Mouse (Mus musculus) cerebellum, postnatal 4 days (tissue): ENCODE measurements around the gene Fam234a.
"Not testable (repeated sequence)": the region's sequence is repeated elsewhere in the genome, so short reads cannot be mapped to it uniquely, and the experiment has no call there.

Source experiments
- DNase-seq, 2 experiments: peaks; one replicate each; pipeline ENCODE4 v3.0.0; 2022; ENCODE audit warnings: low spot score in 2 of 2, mixed read lengths in 1 of 2

Gene Fam234a

DNA sequence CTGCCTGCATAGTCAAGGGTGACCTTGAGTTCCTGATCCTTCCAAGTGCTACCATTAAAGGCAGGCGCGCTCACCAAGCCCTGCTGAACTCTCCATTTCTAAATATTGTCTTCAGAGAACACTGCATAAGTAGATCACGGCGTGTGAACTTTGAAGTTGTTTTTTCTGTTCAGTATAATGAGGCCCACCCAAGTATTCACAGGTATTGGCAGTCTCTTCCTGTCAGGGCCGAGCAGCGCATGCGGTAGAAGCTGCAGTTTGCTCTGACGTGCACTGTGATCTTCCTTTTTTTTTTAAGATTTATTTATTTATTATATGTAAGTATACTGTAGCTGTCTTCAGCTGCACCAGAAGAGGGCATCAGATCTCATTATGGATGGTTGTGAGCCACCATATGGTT is 9.7 kb downstream of the Fam234a start:
- DNase-seq = no peak

DNA sequence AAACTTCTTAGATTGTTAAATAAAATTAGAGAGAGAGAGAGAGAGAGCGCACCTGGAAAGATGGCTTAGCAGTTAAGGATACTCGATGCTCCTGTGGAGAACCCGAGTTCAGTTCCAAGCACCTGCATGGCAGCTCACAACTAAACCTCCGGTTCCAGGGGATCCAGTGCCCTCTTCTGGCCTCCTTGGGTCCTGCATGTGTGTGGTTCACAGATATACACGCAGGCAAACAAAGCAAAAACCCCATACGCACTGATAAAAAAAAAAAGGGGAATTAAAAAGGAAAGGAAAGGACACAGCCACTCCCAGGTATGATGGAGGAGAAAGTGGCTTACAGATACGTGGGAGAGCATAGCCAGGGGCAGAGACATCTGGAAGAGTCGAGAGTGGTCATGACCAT is 11.2 kb downstream of the Fam234a start:
- no peak for DNase-seq

DNA sequence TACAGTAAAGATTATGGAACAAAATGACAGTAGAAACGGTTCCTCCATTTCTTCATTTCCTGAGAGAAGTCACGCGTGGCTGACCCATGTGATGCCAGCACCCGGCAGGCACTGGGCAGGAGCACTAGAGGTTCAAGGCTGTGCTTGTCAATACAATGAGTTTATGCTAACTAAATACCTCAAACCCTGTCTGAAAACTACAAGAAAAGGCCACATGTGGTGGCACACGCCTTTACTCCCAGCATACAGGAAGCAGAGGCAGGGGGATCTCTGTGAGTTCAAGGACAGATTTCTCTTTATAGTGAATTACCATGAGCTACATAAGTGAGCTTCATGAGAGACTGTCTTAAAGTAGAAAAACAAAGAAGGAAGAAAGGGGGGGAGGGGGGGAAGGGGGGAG is 12.9 kb downstream of the Fam234a start:
- DNase-seq = no peak

- no peak for DNase-seq
Measured at GRCm38 (mm10) chr17:26229776-26230175, 14.3 kb downstream of the Fam234a start.

- DNase-seq = no peak
Measured at GRCm38 (mm10) chr17:26225150-26225549, 18.9 kb downstream of the Fam234a start.

GRCm38 (mm10) chr17:26221508-26221907 is 22.5 kb downstream of the Fam234a start:
- no peak for DNase-seq

DNA sequence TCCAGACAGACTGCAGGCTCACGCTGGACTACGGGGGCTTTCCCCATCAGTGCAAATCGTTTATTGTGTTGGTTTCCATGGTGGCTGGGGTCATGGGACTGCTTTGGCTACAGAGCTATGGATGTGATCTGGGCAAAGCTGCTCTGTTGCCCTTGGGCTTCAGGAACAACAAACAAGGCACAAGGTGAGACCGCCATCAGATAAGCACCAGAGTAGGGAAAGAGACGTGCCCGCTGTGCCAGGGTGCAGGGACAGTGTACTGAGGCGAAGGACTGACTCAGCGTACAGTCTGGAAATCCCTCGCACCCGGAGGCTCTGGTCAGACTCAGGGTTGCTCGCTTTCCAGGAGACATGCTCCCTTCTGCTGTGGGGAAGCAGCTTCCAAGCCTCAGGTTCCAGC is 31.4 kb downstream of the Fam234a start:
- no peak for DNase-seq

DNA sequence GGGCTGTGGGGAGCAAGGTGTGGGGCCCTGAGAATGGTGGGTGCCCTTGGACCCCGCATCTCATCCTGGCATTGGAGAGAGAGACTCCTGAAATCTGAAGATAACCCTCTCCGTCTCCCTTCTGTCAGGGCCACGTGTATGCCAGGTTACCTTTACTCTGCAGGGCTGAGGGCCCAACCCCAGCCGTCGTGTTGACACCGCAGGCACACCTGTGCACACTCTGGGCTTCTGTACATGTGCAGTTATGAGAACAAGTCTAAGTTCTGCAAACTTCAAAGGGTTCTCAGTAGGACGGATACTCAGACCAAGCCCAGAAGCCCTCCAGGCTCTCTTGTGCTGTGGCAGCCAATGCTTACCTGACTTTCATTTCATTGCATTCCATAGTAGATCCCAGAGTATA is 31.8 kb downstream of the Fam234a start:
- DNase-seq = no peak

DNA sequence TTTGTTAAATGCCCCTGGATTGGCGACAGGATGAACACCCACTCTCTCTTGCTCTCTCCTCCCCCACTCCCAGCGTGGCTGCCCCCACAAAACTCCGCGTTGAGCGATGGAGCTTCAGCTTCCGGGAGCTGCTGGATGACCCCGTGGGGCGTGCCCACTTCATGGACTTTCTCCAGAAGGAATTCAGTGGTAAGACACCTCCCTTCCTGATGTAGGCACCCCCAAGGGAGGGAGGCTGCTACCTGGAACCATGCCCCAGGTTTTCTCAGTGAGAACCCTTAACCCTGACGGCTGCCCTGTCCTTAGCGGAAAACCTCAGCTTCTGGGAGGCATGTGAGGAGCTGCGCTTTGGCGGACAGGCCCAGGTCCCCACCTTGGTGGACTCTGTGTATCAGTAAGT is 36.4 kb downstream of the Fam234a start, which contains the start of gene Arhgdig:
Arhgdig (minus strand) TSS at position 101 of the 400 bp plus-strand sequence.
- DNase-seq = no peak

- DNase-seq = no peak
Measured at GRCm38 (mm10) chr17:26206392-26206791, 37.6 kb downstream of the Fam234a start.

DNA sequence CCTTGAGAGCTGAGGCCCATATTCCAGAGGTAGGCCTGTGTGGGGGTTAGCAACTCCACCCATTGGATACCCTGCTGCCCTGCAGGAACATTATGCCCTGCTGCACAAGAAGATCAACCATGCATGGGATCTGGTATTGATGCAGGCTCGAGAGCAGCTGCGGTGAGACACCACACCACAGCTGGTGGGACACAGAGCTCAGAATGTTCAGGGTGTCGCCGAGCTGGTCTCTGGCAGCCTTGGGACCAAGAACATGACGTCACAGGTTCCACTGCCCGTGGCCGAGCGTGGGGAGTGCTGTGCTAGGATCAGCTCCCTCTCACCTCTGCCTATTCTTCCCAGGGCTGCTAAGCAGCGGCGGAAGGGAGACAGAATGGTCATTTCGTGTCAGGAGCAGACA is 39.3 kb downstream of the Fam234a start:
- no peak for DNase-seq

DNA sequence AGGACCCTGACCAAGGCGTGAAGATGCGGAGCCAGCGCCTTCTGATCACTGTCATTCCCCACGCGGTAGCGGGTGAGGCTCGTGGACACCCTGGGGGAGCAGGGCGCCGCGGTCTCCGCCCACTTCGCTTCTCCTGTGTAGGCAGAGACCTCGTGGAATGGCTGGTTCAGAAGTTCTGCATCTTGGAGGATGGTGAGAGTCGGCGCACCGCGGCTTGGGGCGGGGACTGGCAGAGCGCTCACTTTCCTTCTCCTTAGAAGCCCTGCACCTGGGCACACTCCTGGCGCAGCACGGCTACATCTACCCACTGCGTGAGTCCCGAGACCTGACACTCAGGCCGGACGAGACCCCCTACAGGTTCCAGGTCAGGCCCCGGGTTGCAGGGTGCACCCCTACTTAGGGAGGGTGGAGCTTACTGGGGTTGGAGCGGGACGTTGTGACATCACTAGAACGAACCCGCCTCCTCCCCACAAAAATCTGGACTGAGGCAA is 40.7 kb downstream of the Fam234a start:
- no peak for DNase-seq

DNA sequence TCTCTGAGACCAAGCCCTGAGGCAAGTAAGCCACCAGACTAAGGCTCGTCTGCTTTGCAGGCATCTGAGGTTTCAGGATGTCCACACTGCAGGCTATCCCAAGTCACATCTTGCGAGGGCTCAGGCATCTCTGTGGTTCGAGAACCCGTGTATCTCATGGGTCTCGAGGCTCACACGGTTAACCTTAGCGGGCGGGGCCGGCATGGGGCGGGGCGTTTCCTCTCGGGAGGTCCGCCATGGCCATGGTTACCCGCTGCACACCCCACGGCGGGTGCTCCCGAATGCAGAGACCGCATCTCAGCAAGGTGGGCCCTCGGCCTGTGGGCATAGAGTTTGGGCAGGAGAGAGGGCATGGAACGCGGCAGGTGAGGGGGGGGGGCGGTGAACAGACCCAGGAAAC is 41.3 kb downstream of the Fam234a start, which contains the start of gene Rgs11:
Rgs11 (plus strand) TSS at position 215 of the 400 bp plus-strand sequence.
- DNase-seq = no peak

DNA sequence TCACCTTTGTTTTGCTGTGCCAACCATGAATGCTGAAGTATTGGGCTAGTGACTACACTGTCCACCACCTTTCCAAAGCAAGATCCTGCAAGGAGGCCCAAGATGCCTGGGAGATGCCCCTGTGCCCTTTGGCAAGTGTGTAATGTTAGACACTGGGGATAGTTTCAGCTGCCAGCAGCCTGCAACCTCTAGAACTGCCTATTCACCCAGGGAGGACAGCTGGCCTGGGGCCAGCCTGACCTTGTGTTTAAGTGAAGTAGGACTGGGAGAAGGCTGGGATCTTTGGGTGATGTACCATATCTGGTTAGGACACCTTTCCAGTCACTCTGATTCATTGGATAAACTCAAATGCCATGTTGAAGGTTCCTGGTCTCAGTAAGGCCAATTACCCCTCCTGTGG is 42.0 kb downstream of the Fam234a start:
- DNase-seq = no peak

DNA sequence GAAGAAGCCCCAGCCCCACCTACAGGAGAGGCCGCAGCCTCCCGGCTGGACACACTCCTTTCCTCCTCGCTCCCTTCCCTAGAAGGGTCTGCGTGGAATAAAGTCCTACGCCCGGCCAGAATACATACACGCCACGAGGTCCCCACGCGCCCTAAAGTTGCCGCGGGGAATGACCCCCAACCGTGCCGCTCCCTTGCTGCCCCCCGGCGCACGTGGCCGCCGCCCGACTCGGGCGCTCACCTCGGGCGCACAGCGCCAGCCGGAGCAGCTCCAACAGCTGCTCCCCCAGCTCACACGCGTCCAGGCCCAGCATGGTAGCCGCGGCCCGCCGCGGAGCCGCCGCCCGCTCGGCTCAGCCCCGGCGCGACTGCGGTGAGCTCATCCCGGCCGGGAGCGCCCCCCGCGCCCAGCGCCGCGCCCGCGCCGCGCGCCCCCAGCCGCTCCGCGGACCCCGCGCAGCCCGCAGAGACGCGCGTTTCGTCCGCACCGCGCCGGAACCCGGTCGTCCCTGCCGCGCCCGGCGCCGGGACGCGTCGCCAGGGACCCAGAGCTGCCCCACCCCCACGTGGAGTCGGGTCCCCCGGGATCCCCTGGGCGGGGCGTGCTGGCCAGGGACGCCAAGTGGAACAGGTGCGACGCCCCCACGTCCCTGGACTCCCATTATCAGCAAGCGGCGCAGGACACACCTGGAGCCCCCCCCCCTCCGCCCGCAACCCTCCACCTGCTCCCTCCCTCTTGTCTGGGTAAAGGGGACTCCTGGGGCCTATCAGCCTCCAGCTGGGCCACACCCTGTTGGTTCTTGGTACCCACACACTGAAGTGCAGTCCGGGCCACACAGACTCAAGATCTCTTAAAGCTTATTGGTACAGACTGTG is 43.0 kb downstream of the Fam234a start:
- peak in 1 of 2 experiments; percentile 25 for DNase-seq

GRCm38 (mm10) chr17:26198892-26199291 is 45.1 kb downstream of the Fam234a start, which contains the start of gene Pdia2:
Gene Pdia2 (minus strand): TSS chr17:26199087.
- no peak for DNase-seq

DNA sequence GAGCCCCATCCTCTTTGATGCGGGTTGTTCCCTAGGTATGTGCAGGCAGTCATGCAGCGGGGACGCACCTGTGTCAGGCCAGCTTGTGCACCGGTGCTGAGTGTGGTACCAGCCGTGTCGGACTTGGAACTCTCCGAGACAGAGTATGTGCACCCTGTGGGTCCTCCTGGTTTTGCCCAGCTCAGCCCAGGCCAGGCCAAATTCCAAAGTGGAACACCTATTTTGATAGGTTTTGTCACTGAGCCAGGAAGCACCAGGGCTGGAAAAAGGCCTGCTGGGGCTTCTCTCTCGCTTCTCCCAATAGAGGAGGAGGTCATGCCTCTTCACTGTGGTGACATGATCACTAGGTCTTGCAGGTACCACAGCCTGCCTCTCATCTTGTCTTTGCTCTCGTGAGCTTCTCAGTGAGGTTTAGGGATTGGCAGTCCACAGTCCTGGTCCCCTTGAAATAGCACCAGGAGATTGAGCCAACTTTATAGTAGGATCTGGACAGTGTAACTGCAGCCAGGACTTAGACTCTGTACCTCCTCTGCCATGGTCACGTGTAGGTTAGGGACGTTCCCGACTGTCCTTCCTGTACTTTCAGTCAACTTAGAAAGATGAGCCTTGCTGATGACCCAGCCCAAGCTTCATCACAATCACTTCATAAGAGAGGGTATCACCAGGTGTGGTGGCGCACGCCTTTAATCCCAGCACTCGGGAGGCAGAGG is 51.4 kb downstream of the Fam234a start:
- DNase-seq = no peak

GRCm38 (mm10) chr17:26191486-26191885 is 52.6 kb downstream of the Fam234a start:
- DNase-seq = not testable (repeated sequence)

GRCm38 (mm10) chr17:26188091-26188805 is 55.8 kb downstream of the Fam234a start:
- no peak for DNase-seq

DNA sequence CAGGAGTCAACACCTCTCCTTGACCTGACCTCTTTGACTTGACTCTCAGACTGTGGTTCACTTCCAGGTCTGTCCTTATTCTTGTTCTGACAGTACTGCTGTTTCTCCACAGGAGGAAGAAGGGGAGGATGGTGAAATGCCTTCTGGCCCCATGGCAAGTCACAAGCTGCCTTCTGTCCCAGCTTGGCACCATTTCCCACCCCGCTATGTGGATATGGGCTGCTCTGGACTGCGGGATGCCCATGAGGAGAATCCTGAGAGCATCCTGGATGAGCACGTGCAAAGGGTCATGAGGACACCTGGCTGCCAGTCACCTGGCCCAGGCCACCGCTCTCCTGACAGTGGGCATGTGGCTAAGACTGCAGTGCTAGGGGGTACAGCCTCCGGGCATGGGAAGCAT is 56.5 kb downstream of the Fam234a start:
- DNase-seq = no peak

GRCm38 (mm10) chr17:26181179-26181578 is 62.9 kb downstream of the Fam234a start:
- DNase-seq = no peak

- DNase-seq = no peak
Measured at GRCm38 (mm10) chr17:26178611-26179010, 65.4 kb downstream of the Fam234a start.
